Mouse (Mus musculus) cortical plate, adult 2 months (tissue): ENCODE measurements at regions not wholly inside any gene's neighbourhood (a gene's known extent, or its start where the extent isn't known, plus 50 kb on each side); places are given as distances from the start of the nearest gene placed in this dataset.

Experiments
- CTCF ChIP-seq: fragments of 200-500 bp; IDR thresholded peaks from 2 replicates; pipeline ENCODE4 v1.5.1; 2011; ENCODE audit warnings: mild to moderate bottlenecking, control low read depth, low read length; ENCODE audit not compliant: insufficient read depth; ENCODE audit errors: extremely low read depth
- POLR2A ChIP-seq: fragments of 200-500 bp; IDR thresholded peaks from 2 replicates; pipeline ENCODE4 v1.6.1; 2011; ENCODE audit warnings: mild to moderate bottlenecking, low read length, control low read depth; ENCODE audit not compliant: insufficient read depth; ENCODE audit errors: extremely low read depth

- no peak for TF ChIP-seq POLR2A
- TF ChIP-seq CTCF, result no peak
These were observed 134.4 kb downstream of the 2410131K14Rik start for GRCm38 (mm10) chr5:118379245-118380051.
